Mouse (Mus musculus): Measurements from ENCODE around the gene Kcnmb1. TPM values are rescaled to one million over a fixed set of nuclear protein-coding genes. Genes with fewer than 3 reads are reported as not detected.
A peak's percentile ranks its signal among the peaks of the same experiment; 100 is the strongest.

The Kcnmb1 gene
- polyA plus RNA-seq, 1 experiment: 0.27 TPM

GRCm38 (mm10) chr11:33943565-33943964 lies 19.2 kb upstream of the Kcnmb1 start:
- no peak overlapping the region for H3K27ac ChIP-seq (ENCODE audit: insufficient read depth, low read length)
- H3K4me1 ChIP-seq (ENCODE audit: control insufficient read depth, insufficient read depth, insufficient read length): peaks cover 6% of the 10 kb centered on the region; the same call in 1 of the 2 replicates
- no peaks in the 10 kb centered on the region for H3K36me3 ChIP-seq (ENCODE audit: control insufficient read depth, insufficient read depth, low read length)
- TF ChIP-seq POLR2A (IDR thresholded peaks at IDR 0.05; ENCODE audit: low read depth, low read length) (no peak), CTCF (IDR thresholded peaks at IDR 0.05; ENCODE audit: extremely low read depth, insufficient read depth, insufficient read length, insufficient replicate concordance) (no peak)
- H3K4me3 ChIP-seq (ENCODE audit: extremely low read depth, insufficient read depth, insufficient read length): no peak overlapping the region
- no peak for DNase-seq (ENCODE audit: low read depth in 1 of 2, low spot score in 2 of 2)
- no peaks in the 10 kb centered on the region for H3K27me3 ChIP-seq (ENCODE audit: control insufficient read depth, insufficient read depth, low read length)
- 85% methylated on average over 1 of the region's 1 CpGs for whole genome bisulfite sequencing

GRCm38 (mm10) chr11:33944067-33944785 lies 18.6 kb upstream of the Kcnmb1 start:
- H3K27me3 ChIP-seq (ENCODE audit: control insufficient read depth, insufficient read depth, low read length): no peaks in the 10 kb centered on the region
- H3K4me1 ChIP-seq (ENCODE audit: control insufficient read depth, insufficient read depth, insufficient read length): peaks cover 6% of the 10 kb centered on the region; the same call in 1 of the 2 replicates
- H3K4me3 ChIP-seq (ENCODE audit: extremely low read depth, insufficient read depth, insufficient read length): no peak overlapping the region
- H3K36me3 ChIP-seq (ENCODE audit: control insufficient read depth, insufficient read depth, low read length): no peaks in the 10 kb centered on the region
- no peak for DNase-seq (ENCODE audit: low read depth in 1 of 2, low spot score in 2 of 2)
- H3K27ac ChIP-seq (ENCODE audit: insufficient read depth, low read length): no peak overlapping the region
- WGBS: 71% methylated on average over 4 of the region's 4 CpGs
- TF ChIP-seq POLR2A (IDR thresholded peaks at IDR 0.05; ENCODE audit: low read depth, low read length) (no peak), CTCF (IDR thresholded peaks at IDR 0.05; ENCODE audit: extremely low read depth, insufficient read depth, insufficient read length, insufficient replicate concordance) (peak; percentile 39; the same call in 1 of the 2 replicates)

GRCm38 (mm10) chr11:33944786-33945328 lies 18.0 kb upstream of the Kcnmb1 start:
- TF ChIP-seq POLR2A (IDR thresholded peaks at IDR 0.05; ENCODE audit: low read depth, low read length) (no peak), CTCF (IDR thresholded peaks at IDR 0.05; ENCODE audit: extremely low read depth, insufficient read depth, insufficient read length, insufficient replicate concordance) (no peak)
- 87% methylated on average over 9 of the region's 9 CpGs for WGBS
- H3K4me3 ChIP-seq (ENCODE audit: extremely low read depth, insufficient read depth, insufficient read length): no peak overlapping the region
- no peaks in the 10 kb centered on the region for H3K36me3 ChIP-seq (ENCODE audit: control insufficient read depth, insufficient read depth, low read length)
- no peak overlapping the region for H3K27ac ChIP-seq (ENCODE audit: insufficient read depth, low read length)
- no peaks in the 10 kb centered on the region for H3K27me3 ChIP-seq (ENCODE audit: control insufficient read depth, insufficient read depth, low read length)
- no peak for DNase-seq (ENCODE audit: low read depth in 1 of 2, low spot score in 2 of 2)
- H3K4me1 ChIP-seq (ENCODE audit: control insufficient read depth, insufficient read depth, insufficient read length): peaks cover 6% of the 10 kb centered on the region; the same call in 1 of the 2 replicates

GRCm38 (mm10) chr11:33946501-33946900 lies 16.3 kb upstream of the Kcnmb1 start:
- Histone ChIP-seq H3K27me3 (ENCODE audit: control insufficient read depth, insufficient read depth, low read length) (no peaks in the 10 kb centered on the region), H3K4me1 (ENCODE audit: control insufficient read depth, insufficient read depth, insufficient read length) (no peaks in the 10 kb centered on the region), H3K27ac (ENCODE audit: insufficient read depth, low read length) (no peak overlapping the region), H3K4me3 (ENCODE audit: extremely low read depth, insufficient read depth, insufficient read length) (no peak overlapping the region), H3K36me3 (ENCODE audit: control insufficient read depth, insufficient read depth, low read length) (no peaks in the 10 kb centered on the region)
- WGBS: 76% methylated on average over 4 of the region's 4 CpGs
- TF ChIP-seq POLR2A (IDR thresholded peaks at IDR 0.05; ENCODE audit: low read depth, low read length) (no peak), CTCF (IDR thresholded peaks at IDR 0.05; ENCODE audit: extremely low read depth, insufficient read depth, insufficient read length, insufficient replicate concordance) (no peak)
- no peak for DNase-seq (ENCODE audit: low read depth in 1 of 2, low spot score in 2 of 2)

- no peak for DNase-seq (ENCODE audit: low read depth in 1 of 2, low spot score in 2 of 2)
- Histone ChIP-seq H3K27ac (ENCODE audit: insufficient read depth, low read length) (no peak overlapping the region), H3K4me1 (ENCODE audit: control insufficient read depth, insufficient read depth, insufficient read length) (no peaks in the 10 kb centered on the region), H3K36me3 (ENCODE audit: control insufficient read depth, insufficient read depth, low read length) (no peaks in the 10 kb centered on the region), H3K27me3 (ENCODE audit: control insufficient read depth, insufficient read depth, low read length) (no peaks in the 10 kb centered on the region), H3K4me3 (ENCODE audit: extremely low read depth, insufficient read depth, insufficient read length) (no peak overlapping the region)
- TF ChIP-seq POLR2A (IDR thresholded peaks at IDR 0.05; ENCODE audit: low read depth, low read length) (no peak), CTCF (IDR thresholded peaks at IDR 0.05; ENCODE audit: extremely low read depth, insufficient read depth, insufficient read length, insufficient replicate concordance) (no peak)
- WGBS: 87% methylated on average over 5 of the region's 5 CpGs
Observed at GRCm38 (mm10) chr11:33951155-33951554, 11.7 kb upstream of the Kcnmb1 start.

GRCm38 (mm10) chr11:33951684-33952625 lies 10.9 kb upstream of the Kcnmb1 start:
- no peak overlapping the region for H3K27ac ChIP-seq (ENCODE audit: insufficient read depth, low read length)
- no peaks in the 10 kb centered on the region for H3K36me3 ChIP-seq (ENCODE audit: control insufficient read depth, insufficient read depth, low read length)
- TF ChIP-seq CTCF (IDR thresholded peaks at IDR 0.05; ENCODE audit: extremely low read depth, insufficient read depth, insufficient read length, insufficient replicate concordance): no peak
- TF ChIP-seq POLR2A (IDR thresholded peaks at IDR 0.05; ENCODE audit: low read depth, low read length): no peak
- H3K4me3 ChIP-seq (ENCODE audit: extremely low read depth, insufficient read depth, insufficient read length): no peak overlapping the region
- 65% methylated on average over 8 of the region's 8 CpGs for WGBS
- H3K4me1 ChIP-seq (ENCODE audit: control insufficient read depth, insufficient read depth, insufficient read length): no peaks in the 10 kb centered on the region
- DNase-seq (ENCODE audit: low read depth in 1 of 2, low spot score in 2 of 2): no peak
- H3K27me3 ChIP-seq (ENCODE audit: control insufficient read depth, insufficient read depth, low read length): no peaks in the 10 kb centered on the region
